Mouse (Mus musculus) c-Kit-positive CD71-positive TER-119-positive erythroid progenitor cells, embryonic 14.5 days (primary cell): ENCODE measurements around the gene Zranb3.
A peak's percentile ranks its signal among the peaks of the same experiment; 100 is the strongest.
"Not testable (repeated sequence)": the region's sequence is repeated elsewhere in the genome, so short reads cannot be mapped to it uniquely, and the experiment has no call there.

Experiments used
- DNase-seq: peaks from one replicate; pipeline ENCODE4 v3.0.0-alpha.2; 2013; ENCODE audit warnings: low spot score

The Zranb3 gene

GRCm38 (mm10) chr1:128102641-128103461, at the start of gene Zranb3, which contains the start of gene R3hdm1:
TSS of gene Zranb3 (minus strand) at chr1:128103047.
TSS of gene R3hdm1 (plus strand) at chr1:128103301.
- peak; percentile 99 for DNase-seq

GRCm38 (mm10) chr1:128141737-128142136, 38.9 kb upstream of the Zranb3 start:
- DNase-seq = no peak

GRCm38 (mm10) chr1:128141039-128141438, 38.2 kb upstream of the Zranb3 start:
- DNase-seq = no peak

- not testable (repeated sequence) for DNase-seq
Measured at GRCm38 (mm10) chr1:128136222-128136621, 33.4 kb upstream of the Zranb3 start.

GRCm38 (mm10) chr1:128120913-128121627, 18.2 kb upstream of the Zranb3 start:
- no peak for DNase-seq

- DNase-seq = peak; percentile 57
Measured at GRCm38 (mm10) chr1:128103520-128104088, 757 bp upstream of the Zranb3 start.

- DNase-seq = peak; percentile 85
Measured at GRCm38 (mm10) chr1:128102251-128102640, 601 bp downstream of the Zranb3 start.

GRCm38 (mm10) chr1:128098309-128098708, 4.5 kb downstream of the Zranb3 start:
- DNase-seq = no peak

- DNase-seq = no peak
Measured at GRCm38 (mm10) chr1:128094686-128095085, 8.2 kb downstream of the Zranb3 start.

- no peak for DNase-seq
Measured at GRCm38 (mm10) chr1:128082800-128083199, 20.0 kb downstream of the Zranb3 start.

GRCm38 (mm10) chr1:128081873-128082272, 21.0 kb downstream of the Zranb3 start:
- DNase-seq = no peak

- no peak for DNase-seq
Measured at GRCm38 (mm10) chr1:128080936-128081696, 21.7 kb downstream of the Zranb3 start.

- no peak for DNase-seq
Measured at GRCm38 (mm10) chr1:128078646-128079045, 24.2 kb downstream of the Zranb3 start.

GRCm38 (mm10) chr1:128077788-128078187, 25.1 kb downstream of the Zranb3 start:
- DNase-seq = no peak

GRCm38 (mm10) chr1:128076791-128077479, 25.9 kb downstream of the Zranb3 start:
- no peak for DNase-seq

GRCm38 (mm10) chr1:128073051-128073450, 29.8 kb downstream of the Zranb3 start:
- DNase-seq = no peak

- no peak for DNase-seq
Measured at GRCm38 (mm10) chr1:128070003-128070402, 32.8 kb downstream of the Zranb3 start.

GRCm38 (mm10) chr1:128068945-128069397, 33.9 kb downstream of the Zranb3 start:
- peak; percentile 53 for DNase-seq

- DNase-seq = no peak
Measured at GRCm38 (mm10) chr1:128064716-128065115, 38.1 kb downstream of the Zranb3 start.

- no peak for DNase-seq
Measured at GRCm38 (mm10) chr1:128062167-128062566, 40.7 kb downstream of the Zranb3 start.

GRCm38 (mm10) chr1:128061401-128061800, 41.4 kb downstream of the Zranb3 start:
- DNase-seq = no peak
